Mouse (Mus musculus): ENCODE measurements around the gene Rpl32.

The Rpl32 gene

GRCm38 (mm10) chr6:115808488-115809231, at the start of gene Rpl32:
Rpl32 (minus strand) TSS chr6:115808747.
- peak; percentile 85 to 90 for DNase-seq

GRCm38 (mm10) chr6:115856361-115856745, 47.8 kb upstream of the Rpl32 start:
- DNase-seq, result no peak

GRCm38 (mm10) chr6:115855733-115856360, 47.3 kb upstream of the Rpl32 start:
- DNase-seq, result no peak

GRCm38 (mm10) chr6:115854432-115854831, 45.9 kb upstream of the Rpl32 start:
- DNase-seq, result no peak

GRCm38 (mm10) chr6:115853985-115854384, 45.4 kb upstream of the Rpl32 start:
- DNase-seq, result no peak

- DNase-seq, result peak; percentile 95 to 98
Observed at GRCm38 (mm10) chr6:115853091-115853813, 44.7 kb upstream of the Rpl32 start, which contains the start of the genes Mbd4 and Ift122. Mbd4 (minus strand) TSS chr6:115853371. Ift122 (plus strand) TSS chr6:115853470.

- DNase-seq, result no peak
Observed at GRCm38 (mm10) chr6:115852446-115853090, 44.0 kb upstream of the Rpl32 start.

GRCm38 (mm10) chr6:115848598-115849304, 40.2 kb upstream of the Rpl32 start:
- no peak for DNase-seq

- peak; percentile 55 to 64 for DNase-seq
Observed at GRCm38 (mm10) chr6:115846640-115847411, 38.3 kb upstream of the Rpl32 start.

GRCm38 (mm10) chr6:115845006-115845405, 36.5 kb upstream of the Rpl32 start:
- DNase-seq, result no peak

- no peak for DNase-seq
Observed at GRCm38 (mm10) chr6:115838745-115839144, 30.2 kb upstream of the Rpl32 start.

- peak; percentile 71 to 72 for DNase-seq
Observed at GRCm38 (mm10) chr6:115838161-115838597, 29.6 kb upstream of the Rpl32 start, which contains the start of gene Efcab12. Efcab12 (minus strand) TSS chr6:115838412.

- no peak for DNase-seq
Observed at GRCm38 (mm10) chr6:115833861-115834260, 25.3 kb upstream of the Rpl32 start.

GRCm38 (mm10) chr6:115832152-115832850, 23.8 kb upstream of the Rpl32 start:
- DNase-seq, result no peak

GRCm38 (mm10) chr6:115830779-115831601, 22.4 kb upstream of the Rpl32 start:
- DNase-seq, result no peak

- peak; percentile 29 to 38 for DNase-seq
Observed at GRCm38 (mm10) chr6:115823850-115824464, 15.4 kb upstream of the Rpl32 start.

GRCm38 (mm10) chr6:115821216-115821993, 12.9 kb upstream of the Rpl32 start:
- no peak for DNase-seq

GRCm38 (mm10) chr6:115818129-115818528, 9.6 kb upstream of the Rpl32 start:
- DNase-seq, result no peak

Data from cerebellum, postnatal 36 days (tissue).